Mouse (Mus musculus): ENCODE data around the gene Numb. TPM values are rescaled to one million over a fixed set of nuclear protein-coding genes. Genes with fewer than 3 reads are reported as not detected.
"Not testable (repeated sequence)": the region's sequence is repeated elsewhere in the genome, so short reads cannot be mapped to it uniquely, and the experiment has no call there.

Gene Numb
- polyA plus RNA-seq, 1 experiment from 2014 or later, result 12.9 TPM

- WGBS, result 90% methylated on average over 4 of the region's 4 CpGs
- no peak for DNase-seq (ENCODE audit: low spot score)
Measured at GRCm38 (mm10) chr12:83949043-83949442, 27.3 kb upstream of the Numb start.

DNA sequence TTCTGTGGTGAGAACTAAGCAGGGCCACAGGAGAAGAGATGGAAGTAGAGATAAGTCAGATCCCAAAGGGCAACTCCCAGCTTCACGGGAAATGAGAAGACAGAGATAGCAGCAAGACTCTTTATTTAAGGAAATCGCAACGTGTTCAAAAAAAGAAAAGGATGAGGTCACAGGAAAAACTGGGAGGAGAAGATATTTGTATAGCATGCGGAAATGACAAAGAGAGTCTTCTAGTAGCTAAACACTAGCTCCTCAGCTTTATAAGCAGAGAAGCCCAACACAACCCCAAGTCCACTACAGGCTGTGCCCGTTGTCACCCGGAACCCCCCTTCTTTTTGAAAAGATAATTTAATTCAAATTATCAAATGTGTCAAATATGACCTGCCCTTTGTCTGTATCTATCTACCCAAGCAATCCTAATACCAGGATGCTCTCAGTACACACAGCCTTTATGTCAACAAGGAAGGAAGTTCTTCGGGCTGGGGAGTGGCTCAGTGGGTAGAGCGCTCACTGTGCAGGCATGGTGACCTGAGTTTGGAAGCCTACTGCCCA, 25.6 kb upstream of the Numb start:
- DNase-seq (ENCODE audit: low spot score), result no peak
- Histone ChIP-seq H3K4me1 (ENCODE audit: control insufficient read depth, insufficient read depth, low read length) (peaks cover 8% of the 10 kb centered on the region), H3K9ac (ENCODE audit: low read length) (no peak overlapping the region), H3K27me3 (replicated peaks; ENCODE audit: control insufficient read depth, insufficient read depth, low read length) (no peaks in the 10 kb centered on the region), H3K27ac (ENCODE audit: low read depth, low read length) (no peak overlapping the region), H3K4me3 (ENCODE audit: low read depth, low read length) (no peak overlapping the region), H3K4me2 (ENCODE audit: low read length) (no peak overlapping the region), H3K9me3 (replicated peaks; ENCODE audit: control insufficient read depth, low read length) (no peaks in the 10 kb centered on the region), H3K36me3 (ENCODE audit: control insufficient read depth, insufficient read depth, low read length) (0 out of 2 replicates have a peak, but pooled peaks cover 3% of the 10 kb centered on the region)
- 92% methylated on average over 8 of the region's 8 CpGs for WGBS
- no peak for ATAC-seq

More at GRCm38 (mm10) chr12:83949043-83949442, 27.3 kb upstream of the Numb start:
- Histone ChIP-seq H3K36me3 (ENCODE audit: control insufficient read depth, insufficient read depth, low read length) (peaks cover 10% of the 10 kb centered on the region; the same call in 1 of the 2 replicates), H3K4me3 (ENCODE audit: low read depth, low read length) (no peak overlapping the region), H3K4me2 (ENCODE audit: low read length) (no peak overlapping the region), H3K9me3 (replicated peaks; ENCODE audit: control insufficient read depth, low read length) (no peaks in the 10 kb centered on the region), H3K27ac (ENCODE audit: low read depth, low read length) (no peak overlapping the region), H3K9ac (ENCODE audit: low read length) (no peak overlapping the region), H3K27me3 (replicated peaks; ENCODE audit: control insufficient read depth, insufficient read depth, low read length) (no peaks in the 10 kb centered on the region), H3K4me1 (ENCODE audit: control insufficient read depth, insufficient read depth, low read length) (peaks cover 11% of the 10 kb centered on the region)
- no peak for ATAC-seq

DNA sequence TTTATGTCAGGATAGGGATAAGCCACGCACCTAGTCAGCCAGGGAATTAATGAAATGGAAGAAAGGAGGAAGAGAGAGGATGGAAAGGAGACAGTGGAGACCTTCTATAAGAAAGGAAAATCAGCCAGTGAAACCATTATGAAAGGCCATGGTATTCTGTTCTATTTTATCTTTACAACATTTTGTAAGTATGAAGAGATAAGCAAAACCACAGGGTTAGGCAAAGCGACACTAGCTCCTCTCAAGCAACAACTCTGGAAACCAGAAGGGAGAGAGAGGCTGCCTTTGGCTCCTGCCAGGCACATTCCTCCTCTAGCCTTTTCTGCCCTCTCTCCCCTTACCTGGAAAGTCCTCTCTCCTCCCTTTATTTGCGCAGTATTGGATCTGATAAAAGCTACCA, 20.2 kb upstream of the Numb start:
- Histone ChIP-seq H3K27me3 (replicated peaks; ENCODE audit: control insufficient read depth, insufficient read depth, low read length) (no peaks in the 10 kb centered on the region), H3K9ac (ENCODE audit: low read length) (no peak overlapping the region), H3K4me2 (ENCODE audit: low read length) (no peak overlapping the region), H3K4me1 (ENCODE audit: control insufficient read depth, insufficient read depth, low read length) (no peaks in the 10 kb centered on the region), H3K36me3 (ENCODE audit: control insufficient read depth, insufficient read depth, low read length) (no peaks in the 10 kb centered on the region), H3K4me3 (ENCODE audit: low read depth, low read length) (no peak overlapping the region), H3K9me3 (replicated peaks; ENCODE audit: control insufficient read depth, low read length) (no peaks in the 10 kb centered on the region), H3K27ac (ENCODE audit: low read depth, low read length) (no peak overlapping the region)
- ATAC-seq (no peak), DNase-seq (ENCODE audit: low spot score) (no peak)
- WGBS, result 81% methylated on average over 3 of the region's 3 CpGs

DNA sequence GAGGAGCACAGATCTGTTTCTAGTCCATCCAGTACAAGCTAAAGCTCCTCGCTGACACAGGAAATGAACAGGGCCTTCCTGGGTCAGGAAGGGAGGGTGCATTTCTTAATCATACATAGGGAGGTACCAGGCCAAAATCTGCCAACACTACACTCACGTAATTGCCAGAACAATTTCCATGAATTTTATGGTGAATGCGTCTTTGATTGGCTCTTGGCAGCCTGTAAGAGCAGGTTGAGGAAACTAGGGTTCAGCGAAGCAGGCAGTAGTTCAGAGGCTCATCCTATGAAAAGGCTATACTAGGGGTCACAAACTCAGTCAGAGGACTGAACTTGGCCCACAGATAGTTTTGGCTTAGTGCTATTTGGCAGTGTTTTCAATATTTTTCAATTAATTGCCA, 18.3 kb upstream of the Numb start:
- DNase-seq (ENCODE audit: low spot score) (no peak), ATAC-seq (no peak)
- Histone ChIP-seq H3K4me1 (ENCODE audit: control insufficient read depth, insufficient read depth, low read length) (no peaks in the 10 kb centered on the region), H3K9me3 (replicated peaks; ENCODE audit: control insufficient read depth, low read length) (no peaks in the 10 kb centered on the region), H3K27me3 (replicated peaks; ENCODE audit: control insufficient read depth, insufficient read depth, low read length) (no peaks in the 10 kb centered on the region), H3K36me3 (ENCODE audit: control insufficient read depth, insufficient read depth, low read length) (no peaks in the 10 kb centered on the region), H3K4me2 (ENCODE audit: low read length) (no peak overlapping the region), H3K27ac (ENCODE audit: low read depth, low read length) (no peak overlapping the region), H3K4me3 (ENCODE audit: low read depth, low read length) (no peak overlapping the region), H3K9ac (ENCODE audit: low read length) (no peak overlapping the region)
- 49% methylated on average over 4 of the region's 4 CpGs for WGBS

- H3K4me1 ChIP-seq (ENCODE audit: control insufficient read depth, insufficient read depth, low read length), result no peaks in the 10 kb centered on the region
- H3K4me3 ChIP-seq (ENCODE audit: low read depth, low read length), result no peak overlapping the region
- H3K27ac ChIP-seq (ENCODE audit: low read depth, low read length), result no peak overlapping the region
- WGBS, result 74% methylated on average over 2 of the region's 2 CpGs
- no peaks in the 10 kb centered on the region for H3K9me3 ChIP-seq (replicated peaks; ENCODE audit: control insufficient read depth, low read length)
- ATAC-seq (no peak), DNase-seq (ENCODE audit: low spot score) (no peak)
- no peak overlapping the region for H3K9ac ChIP-seq (ENCODE audit: low read length)
- H3K36me3 ChIP-seq (ENCODE audit: control insufficient read depth, insufficient read depth, low read length), result no peaks in the 10 kb centered on the region
- H3K27me3 ChIP-seq (replicated peaks; ENCODE audit: control insufficient read depth, insufficient read depth, low read length), result no peaks in the 10 kb centered on the region
- no peak overlapping the region for H3K4me2 ChIP-seq (ENCODE audit: low read length)
Measured at GRCm38 (mm10) chr12:83939332-83939731, 17.6 kb upstream of the Numb start.

- H3K36me3 ChIP-seq (ENCODE audit: control insufficient read depth, insufficient read depth, low read length); H3K4me1 ChIP-seq (ENCODE audit: control insufficient read depth, insufficient read depth, low read length); H3K9me3 ChIP-seq (replicated peaks; ENCODE audit: control insufficient read depth, low read length); H3K4me3 ChIP-seq (ENCODE audit: low read depth, low read length); H3K4me2 ChIP-seq (ENCODE audit: low read length); H3K27ac ChIP-seq (ENCODE audit: low read depth, low read length); H3K9ac ChIP-seq (ENCODE audit: low read length); ATAC-seq; H3K27me3 ChIP-seq (replicated peaks; ENCODE audit: control insufficient read depth, insufficient read depth, low read length); DNase-seq (ENCODE audit: low spot score): not testable (repeated sequence)
- WGBS, result 42% methylated on average over 1 of the region's 1 CpGs
Measured at GRCm38 (mm10) chr12:83938592-83938991, 16.9 kb upstream of the Numb start.

GRCm38 (mm10) chr12:83937600-83937999, 15.9 kb upstream of the Numb start:
- ATAC-seq (no peak), DNase-seq (ENCODE audit: low spot score) (no peak)
- no peaks in the 10 kb centered on the region for H3K36me3 ChIP-seq (ENCODE audit: control insufficient read depth, insufficient read depth, low read length)
- H3K9me3 ChIP-seq (replicated peaks; ENCODE audit: control insufficient read depth, low read length), result no peaks in the 10 kb centered on the region
- H3K4me1 ChIP-seq (ENCODE audit: control insufficient read depth, insufficient read depth, low read length), result no peaks in the 10 kb centered on the region
- H3K27ac ChIP-seq (ENCODE audit: low read depth, low read length), result no peak overlapping the region
- no peaks in the 10 kb centered on the region for H3K27me3 ChIP-seq (replicated peaks; ENCODE audit: control insufficient read depth, insufficient read depth, low read length)
- no peak overlapping the region for H3K4me3 ChIP-seq (ENCODE audit: low read depth, low read length)
- no peak overlapping the region for H3K4me2 ChIP-seq (ENCODE audit: low read length)
- 75% methylated on average over 10 of the region's 10 CpGs for WGBS
- H3K9ac ChIP-seq (ENCODE audit: low read length), result no peak overlapping the region

GRCm38 (mm10) chr12:83929186-83929804, 7.6 kb upstream of the Numb start:
- H3K4me2 ChIP-seq (ENCODE audit: low read length), result no peak overlapping the region
- no peak overlapping the region for H3K9ac ChIP-seq (ENCODE audit: low read length)
- DNase-seq (ENCODE audit: low spot score), result no peak
- WGBS, result 51% methylated on average over 2 of the region's 2 CpGs
- H3K27ac ChIP-seq (ENCODE audit: low read depth, low read length), result no peak overlapping the region
- H3K9me3 ChIP-seq (replicated peaks; ENCODE audit: control insufficient read depth, low read length), result no peaks in the 10 kb centered on the region
- no peaks in the 10 kb centered on the region for H3K27me3 ChIP-seq (replicated peaks; ENCODE audit: control insufficient read depth, insufficient read depth, low read length)
- no peak for ATAC-seq
- no peak overlapping the region for H3K4me3 ChIP-seq (ENCODE audit: low read depth, low read length)
- H3K4me1 ChIP-seq (ENCODE audit: control insufficient read depth, insufficient read depth, low read length), result no peaks in the 10 kb centered on the region
- no peaks in the 10 kb centered on the region for H3K36me3 ChIP-seq (ENCODE audit: control insufficient read depth, insufficient read depth, low read length)

DNA sequence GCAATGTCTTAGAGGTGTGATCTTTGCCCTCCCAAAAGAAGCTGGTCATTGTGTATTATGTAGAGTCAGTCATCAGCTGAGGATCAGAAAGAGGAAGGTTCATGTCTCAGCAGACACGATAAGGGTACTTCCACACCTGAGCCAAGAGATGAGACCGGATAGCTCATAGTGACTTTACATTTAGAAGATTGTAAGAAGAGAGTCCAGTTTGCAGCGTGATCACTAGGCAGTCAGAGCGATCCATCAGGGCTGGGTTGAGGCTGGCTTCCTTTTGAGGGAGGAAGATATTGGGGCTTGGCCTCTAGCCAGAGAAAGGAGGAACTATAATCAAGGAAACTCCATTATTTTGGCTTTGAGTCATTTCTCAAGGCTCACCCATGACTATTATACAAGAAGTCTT, 6.0 kb upstream of the Numb start:
- Histone ChIP-seq H3K4me3 (ENCODE audit: low read depth, low read length) (no peak overlapping the region), H3K9ac (ENCODE audit: low read length) (no peak overlapping the region), H3K9me3 (replicated peaks; ENCODE audit: control insufficient read depth, low read length) (no peaks in the 10 kb centered on the region), H3K27ac (ENCODE audit: low read depth, low read length) (no peak overlapping the region), H3K4me2 (ENCODE audit: low read length) (no peak overlapping the region), H3K4me1 (ENCODE audit: control insufficient read depth, insufficient read depth, low read length) (no peaks in the 10 kb centered on the region), H3K27me3 (replicated peaks; ENCODE audit: control insufficient read depth, insufficient read depth, low read length) (no peaks in the 10 kb centered on the region), H3K36me3 (ENCODE audit: control insufficient read depth, insufficient read depth, low read length) (no peaks in the 10 kb centered on the region)
- ATAC-seq, result no peak
- 81% methylated on average over 4 of the region's 4 CpGs for WGBS
- no peak for DNase-seq (ENCODE audit: low spot score)
